Mouse (Mus musculus) kidney, postnatal 0 days (tissue): ENCODE results near the gene Podn. TPM values are rescaled to one million over a fixed set of nuclear protein-coding genes. Genes with fewer than 3 reads are reported as not detected.

Source experiments
- ATAC-seq: fragments of 200-750 bp; cut with Nextera tagmentation; replicated peaks from 2 replicates; pipeline ENCODE4 v1.8.0; 2017; ENCODE audit warnings: low read depth, moderate number of reproducible peaks, moderate TSS enrichment, moderate library complexity; ENCODE audit not compliant: low FRiP score
- DNase-seq: peaks from one replicate; pipeline ENCODE4 v3.0.0-alpha.2; 2016; ENCODE audit warnings: low spot score
- H3K27ac ChIP-seq: fragments of 300-500 bp; sonication (generic); 2 replicates; pipeline ENCODE4 v1.5.1; 2014; ENCODE audit warnings: mild to moderate bottlenecking
- H3K27me3 ChIP-seq: fragments of 300-500 bp; sonication (generic); 2 replicates; pipeline ENCODE4 v1.6.1; 2014; ENCODE audit warnings: low read length, mixed read lengths; ENCODE audit not compliant: insufficient read depth
- H3K36me3 ChIP-seq: fragments of 300-500 bp; sonication (generic); 2 replicates; pipeline ENCODE4 v1.6.1; 2014; ENCODE audit warnings: low read length, mixed read lengths; ENCODE audit not compliant: insufficient read depth
- H3K4me1 ChIP-seq: fragments of 300-500 bp; sonication (generic); replicated peaks from 2 replicates; pipeline ENCODE4 v1.6.1; 2014; ENCODE audit warnings: antibody characterized with exemption, low read length, mixed read lengths; ENCODE audit not compliant: insufficient read depth
- H3K4me2 ChIP-seq: fragments of 300-500 bp; sonication (generic); 2 replicates; pipeline ENCODE4 v1.6.1; 2014; ENCODE audit warnings: mild to moderate bottlenecking, low read length, moderate library complexity, mixed read lengths
- H3K4me3 ChIP-seq: fragments of 300-500 bp; sonication (generic); replicated peaks from 2 replicates; pipeline ENCODE4 v1.5.1; 2014; ENCODE audit warnings: low read depth, low read length
- H3K9ac ChIP-seq: fragments of 300-500 bp; sonication (generic); 2 replicates; pipeline ENCODE4 v1.6.1; 2014; ENCODE audit warnings: low read depth, low read length
- H3K9me3 ChIP-seq: fragments of 300-500 bp; sonication (generic); replicated peaks from 2 replicates; pipeline ENCODE4 v1.6.1; 2016; ENCODE audit warnings: low read length, inconsistent platforms, mixed read lengths
- CTCF ChIP-seq: IDR thresholded peaks from 2 replicates; pipeline ENCODE4 v1.5.1; 2016; ENCODE audit warnings: antibody characterized with exemption, low read depth, mild to moderate bottlenecking, moderate library complexity
- WGBS: fragments of 180-500 bp; shearing (Covaris S2); extraction: QIAGEN DNeasy Blood & Tissue Kit; methylation state at CpG from one replicate; pipeline ENCODE4 v1.1.7; 2014; 5-methylcytosine and 5-hydroxymethylcytosine counted together
- polyA plus RNA-seq: library from polyadenylated mRNA; unstranded; fragments of >200 nt; fragmentation: Nextera tagmentation; extraction: Ambion mirVana; gene quantifications from 2 replicates; pipeline ENCODE4 v1.2.1, GENCODE M21; 2015

The Podn gene
- polyA plus RNA-seq, 1 experiment from 2014 or later, result 1.2 TPM

GRCm38 (mm10) chr4:108058166-108058565, 38.1 kb downstream of the Podn start:
- Histone ChIP-seq H3K4me2 (no peak overlapping the region), H3K27me3 (no peaks in the 10 kb centered on the region), H3K4me3 (no peak overlapping the region), H3K36me3 (peaks cover 42% of the 10 kb centered on the region), H3K9me3 (no peaks in the 10 kb centered on the region), H3K27ac (no peak overlapping the region), H3K4me1 (no peaks in the 10 kb centered on the region), H3K9ac (no peak overlapping the region)
- ATAC-seq, result 0 out of 2 replicates have a peak, but pooled peaks have one; percentile 36
- no peak for TF ChIP-seq CTCF
- WGBS, result 63% methylated on average over 10 of the region's 10 CpGs
- no peak for DNase-seq

GRCm38 (mm10) chr4:108057247-108057646, 39.0 kb downstream of the Podn start:
- no peak for DNase-seq
- ATAC-seq, result no peak
- H3K27ac ChIP-seq, result no peak overlapping the region

GRCm38 (mm10) chr4:108055873-108056272, 40.4 kb downstream of the Podn start:
- H3K27me3 ChIP-seq, result no peaks in the 10 kb centered on the region
- H3K9me3 ChIP-seq, result no peaks in the 10 kb centered on the region
- H3K9ac ChIP-seq, result no peak overlapping the region
- 67% methylated on average over 10 of the region's 10 CpGs for WGBS
- TF ChIP-seq CTCF, result no peak
- no peak overlapping the region for H3K27ac ChIP-seq
- no peak overlapping the region for H3K4me2 ChIP-seq
- DNase-seq (no peak), ATAC-seq (no peak)
- H3K36me3 ChIP-seq, result peaks cover 53% of the 10 kb centered on the region
- H3K4me1 ChIP-seq, result no peaks in the 10 kb centered on the region
- H3K4me3 ChIP-seq, result no peak overlapping the region

More at GRCm38 (mm10) chr4:108057247-108057646, 39.0 kb downstream of the Podn start:
- WGBS, result 97% methylated on average over 2 of the region's 2 CpGs
- TF ChIP-seq CTCF, result no peak
- no peak overlapping the region for H3K4me2 ChIP-seq
- no peaks in the 10 kb centered on the region for H3K4me1 ChIP-seq
- no peaks in the 10 kb centered on the region for H3K27me3 ChIP-seq
- peaks cover 46% of the 10 kb centered on the region for H3K36me3 ChIP-seq
- H3K4me3 ChIP-seq, result no peak overlapping the region
- H3K9me3 ChIP-seq, result no peaks in the 10 kb centered on the region
- H3K9ac ChIP-seq, result no peak overlapping the region

- Histone ChIP-seq H3K4me3 (no peak overlapping the region), H3K9me3 (no peaks in the 10 kb centered on the region), H3K9ac (no peak overlapping the region), H3K4me1 (no peaks in the 10 kb centered on the region), H3K4me2 (no peak overlapping the region), H3K36me3 (peaks cover 54% of the 10 kb centered on the region; the same call in 1 of the 2 replicates), H3K27me3 (no peaks in the 10 kb centered on the region), H3K27ac (no peak overlapping the region)
- 86% methylated on average over 8 of the region's 8 CpGs for WGBS
- ATAC-seq (no peak), DNase-seq (no peak)
- TF ChIP-seq CTCF, result no peak
Observed at GRCm38 (mm10) chr4:108052673-108053072, 43.6 kb downstream of the Podn start.

DNA sequence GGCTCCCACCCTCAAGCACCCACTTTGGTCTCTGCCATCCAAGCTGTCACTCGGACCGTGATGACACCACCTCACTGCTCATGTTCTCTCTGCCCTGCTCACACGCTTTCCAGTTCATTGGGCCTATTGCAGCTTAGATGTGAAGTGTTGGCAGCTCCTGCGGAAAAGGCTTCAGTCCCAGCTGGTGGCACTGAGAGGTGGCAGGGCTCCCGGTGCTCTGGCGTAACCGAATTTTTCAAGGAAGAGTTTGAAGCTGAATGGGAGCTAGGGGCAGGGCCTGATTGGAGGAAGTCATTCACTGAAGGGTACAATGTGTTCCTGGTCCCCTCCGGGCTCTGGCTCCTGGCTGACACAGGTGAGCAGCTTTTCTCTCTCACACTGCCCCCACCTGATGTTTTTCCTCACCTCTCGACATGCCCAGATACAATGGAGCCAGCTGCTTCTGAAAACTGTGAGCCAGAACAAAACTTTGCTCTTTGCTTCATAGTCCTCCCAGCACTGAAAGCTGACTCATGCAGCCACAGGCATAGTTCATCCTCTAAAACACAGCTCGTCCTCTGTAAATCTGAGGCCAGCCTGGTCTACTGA, 44.5 kb downstream of the Podn start:
- Histone ChIP-seq H3K4me2 (no peak overlapping the region), H3K4me1 (no peaks in the 10 kb centered on the region), H3K36me3 (peaks cover 58% of the 10 kb centered on the region; the same call in 1 of the 2 replicates), H3K9me3 (no peaks in the 10 kb centered on the region), H3K27me3 (no peaks in the 10 kb centered on the region), H3K4me3 (no peak overlapping the region), H3K27ac (no peak overlapping the region), H3K9ac (no peak overlapping the region)
- ATAC-seq, result no peak
- DNase-seq, result no peak
- no peak for TF ChIP-seq CTCF
- WGBS, result 87% methylated on average over 10 of the region's 10 CpGs

DNA sequence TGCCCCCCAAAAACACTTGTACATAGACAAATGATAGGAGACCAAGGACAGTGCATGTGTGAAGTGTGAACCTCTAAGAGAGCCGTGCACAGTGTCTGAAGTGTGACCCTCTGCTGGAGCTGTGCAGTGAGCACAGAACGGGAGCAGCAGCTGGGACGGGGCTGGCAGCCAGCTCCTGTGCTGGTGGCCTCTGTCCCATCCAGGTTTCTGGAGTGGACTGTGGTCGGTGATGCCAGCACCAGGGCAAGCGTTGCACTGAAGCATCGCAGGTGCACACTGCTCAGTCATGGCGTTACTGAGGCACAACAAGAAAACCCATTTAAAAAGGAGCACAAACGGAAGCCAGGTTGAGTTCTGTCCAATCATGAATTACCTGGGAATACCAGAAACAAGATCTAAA, 50.1 kb downstream of the Podn start:
- TF ChIP-seq CTCF, result no peak
- 88% methylated on average over 8 of the region's 8 CpGs for WGBS
- DNase-seq, result no peak

More for the DNA sequence above, 50.1 kb downstream of the Podn start:
- no peak for ATAC-seq
- no peak overlapping the region for H3K4me2 ChIP-seq
- H3K4me3 ChIP-seq, result no peak overlapping the region
- no peaks in the 10 kb centered on the region for H3K4me1 ChIP-seq
- no peaks in the 10 kb centered on the region for H3K27me3 ChIP-seq
- H3K9me3 ChIP-seq, result no peaks in the 10 kb centered on the region
- peaks cover 22% of the 10 kb centered on the region for H3K36me3 ChIP-seq
- H3K27ac ChIP-seq, result no peak overlapping the region
- H3K9ac ChIP-seq, result no peak overlapping the region
